Mouse (Mus musculus): ENCODE measurements at regions not wholly inside any gene's neighbourhood (a gene's known extent, or its start where the extent isn't known, plus 50 kb on each side); places are given as distances from the start of the nearest gene placed in this dataset.

- H3K9me3 ChIP-seq (ENCODE audit: low read length): no peaks in the 10 kb centered on the region
- 72% methylated on average over 2 of the region's 2 CpGs for WGBS
- H3K9ac ChIP-seq (replicated peaks; ENCODE audit: low read length): no peak overlapping the region
- no peaks in the 10 kb centered on the region for H3K27me3 ChIP-seq (ENCODE audit: insufficient read depth, low read length)
- no peak overlapping the region for H3K4me2 ChIP-seq (replicated peaks; ENCODE audit: low read depth, low read length)
- H3K27ac ChIP-seq (ENCODE audit: low read length): no peak overlapping the region
- H3K4me3 ChIP-seq (ENCODE audit: low read length): no peak overlapping the region
- ATAC-seq (ENCODE audit: low FRiP score, low TSS enrichment): 0 out of 2 replicates have a peak, but pooled peaks have one; percentile 51
- no peaks in the 10 kb centered on the region for H3K4me1 ChIP-seq (ENCODE audit: insufficient read depth, low read length)
- no peaks in the 10 kb centered on the region for H3K36me3 ChIP-seq (ENCODE audit: insufficient read depth, low read length)
Measured at GRCm38 (mm10) chr5:43056486-43056885, 176.5 kb upstream of the Cpeb2 start.

GRCm38 (mm10) chr5:43061243-43061642 lies 171.7 kb upstream of the Cpeb2 start:
- 83% methylated on average over 1 of the region's 2 CpGs for WGBS
- ATAC-seq (ENCODE audit: low FRiP score, low TSS enrichment): no peak
- no peaks in the 10 kb centered on the region for H3K36me3 ChIP-seq (ENCODE audit: insufficient read depth, low read length)
- no peaks in the 10 kb centered on the region for H3K9me3 ChIP-seq (ENCODE audit: low read length)
- H3K27me3 ChIP-seq (ENCODE audit: insufficient read depth, low read length): no peaks in the 10 kb centered on the region
- H3K4me2 ChIP-seq (replicated peaks; ENCODE audit: low read depth, low read length): no peak overlapping the region
- no peak overlapping the region for H3K27ac ChIP-seq (ENCODE audit: low read length)
- H3K9ac ChIP-seq (replicated peaks; ENCODE audit: low read length): no peak overlapping the region
- H3K4me3 ChIP-seq (ENCODE audit: low read length): no peak overlapping the region
- H3K4me1 ChIP-seq (ENCODE audit: insufficient read depth, low read length): no peaks in the 10 kb centered on the region

GRCm38 (mm10) chr5:43061797-43062391 lies 171.1 kb upstream of the Cpeb2 start:
- H3K4me1 ChIP-seq (ENCODE audit: insufficient read depth, low read length): no peaks in the 10 kb centered on the region
- no peak overlapping the region for H3K27ac ChIP-seq (ENCODE audit: low read length)
- no peak overlapping the region for H3K4me2 ChIP-seq (replicated peaks; ENCODE audit: low read depth, low read length)
- no peaks in the 10 kb centered on the region for H3K9me3 ChIP-seq (ENCODE audit: low read length)
- no peaks in the 10 kb centered on the region for H3K36me3 ChIP-seq (ENCODE audit: insufficient read depth, low read length)
- no peak for ATAC-seq (ENCODE audit: low FRiP score, low TSS enrichment)
- no peaks in the 10 kb centered on the region for H3K27me3 ChIP-seq (ENCODE audit: insufficient read depth, low read length)
- H3K4me3 ChIP-seq (ENCODE audit: low read length): no peak overlapping the region
- H3K9ac ChIP-seq (replicated peaks; ENCODE audit: low read length): no peak overlapping the region
- WGBS: 52% methylated on average over 1 of the region's 1 CpGs

- Histone ChIP-seq H3K9me3 (ENCODE audit: low read length) (no peaks in the 10 kb centered on the region), H3K27me3 (ENCODE audit: insufficient read depth, low read length) (no peaks in the 10 kb centered on the region), H3K4me2 (replicated peaks; ENCODE audit: low read depth, low read length) (no peak overlapping the region), H3K9ac (replicated peaks; ENCODE audit: low read length) (no peak overlapping the region), H3K27ac (ENCODE audit: low read length) (no peak overlapping the region), H3K4me3 (ENCODE audit: low read length) (no peak overlapping the region), H3K4me1 (ENCODE audit: insufficient read depth, low read length) (no peaks in the 10 kb centered on the region), H3K36me3 (ENCODE audit: insufficient read depth, low read length) (no peaks in the 10 kb centered on the region)
- no peak for ATAC-seq (ENCODE audit: low FRiP score, low TSS enrichment)
- 83% methylated on average over 1 of the region's 1 CpGs for whole genome bisulfite sequencing
Measured at GRCm38 (mm10) chr5:43062499-43062898, 170.5 kb upstream of the Cpeb2 start.

DNA sequence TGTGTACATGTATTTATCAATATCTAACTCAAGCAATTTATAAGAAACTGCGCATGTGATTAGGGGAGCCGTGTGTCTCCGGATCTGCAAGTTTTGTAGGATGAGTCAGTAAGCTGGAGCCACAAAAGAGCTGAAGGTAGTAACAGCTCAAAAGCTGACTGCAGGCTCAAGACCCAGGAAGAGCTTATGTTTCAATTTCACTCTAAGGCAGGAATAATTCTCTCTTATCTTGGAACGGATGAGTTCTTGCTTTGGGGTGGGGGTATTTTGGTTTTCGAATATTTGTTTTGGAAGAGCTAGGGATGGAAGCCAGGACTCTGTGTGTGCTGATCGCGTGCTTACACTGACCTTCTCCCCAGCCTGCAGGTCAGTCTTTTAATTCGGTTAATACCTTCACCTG lies 169.6 kb upstream of the Cpeb2 start:
- WGBS: 82% methylated on average over 8 of the region's 8 CpGs
- no peaks in the 10 kb centered on the region for H3K9me3 ChIP-seq (ENCODE audit: low read length)
- no peaks in the 10 kb centered on the region for H3K4me1 ChIP-seq (ENCODE audit: insufficient read depth, low read length)
- no peaks in the 10 kb centered on the region for H3K36me3 ChIP-seq (ENCODE audit: insufficient read depth, low read length)
- no peak overlapping the region for H3K9ac ChIP-seq (replicated peaks; ENCODE audit: low read length)
- no peak overlapping the region for H3K27ac ChIP-seq (ENCODE audit: low read length)
- H3K4me3 ChIP-seq (ENCODE audit: low read length): no peak overlapping the region
- no peak overlapping the region for H3K4me2 ChIP-seq (replicated peaks; ENCODE audit: low read depth, low read length)
- no peaks in the 10 kb centered on the region for H3K27me3 ChIP-seq (ENCODE audit: insufficient read depth, low read length)
- no peak for ATAC-seq (ENCODE audit: low FRiP score, low TSS enrichment)

GRCm38 (mm10) chr5:43071541-43071940 lies 161.4 kb upstream of the Cpeb2 start:
- H3K9me3 ChIP-seq (ENCODE audit: low read length): no peaks in the 10 kb centered on the region
- no peak overlapping the region for H3K4me2 ChIP-seq (replicated peaks; ENCODE audit: low read depth, low read length)
- no peaks in the 10 kb centered on the region for H3K4me1 ChIP-seq (ENCODE audit: insufficient read depth, low read length)
- H3K4me3 ChIP-seq (ENCODE audit: low read length): no peak overlapping the region
- no peak overlapping the region for H3K9ac ChIP-seq (replicated peaks; ENCODE audit: low read length)
- H3K27ac ChIP-seq (ENCODE audit: low read length): no peak overlapping the region
- ATAC-seq (ENCODE audit: low FRiP score, low TSS enrichment): no peak
- no peaks in the 10 kb centered on the region for H3K36me3 ChIP-seq (ENCODE audit: insufficient read depth, low read length)
- no peaks in the 10 kb centered on the region for H3K27me3 ChIP-seq (ENCODE audit: insufficient read depth, low read length)
- whole genome bisulfite sequencing: 92% methylated on average over 3 of the region's 3 CpGs

DNA sequence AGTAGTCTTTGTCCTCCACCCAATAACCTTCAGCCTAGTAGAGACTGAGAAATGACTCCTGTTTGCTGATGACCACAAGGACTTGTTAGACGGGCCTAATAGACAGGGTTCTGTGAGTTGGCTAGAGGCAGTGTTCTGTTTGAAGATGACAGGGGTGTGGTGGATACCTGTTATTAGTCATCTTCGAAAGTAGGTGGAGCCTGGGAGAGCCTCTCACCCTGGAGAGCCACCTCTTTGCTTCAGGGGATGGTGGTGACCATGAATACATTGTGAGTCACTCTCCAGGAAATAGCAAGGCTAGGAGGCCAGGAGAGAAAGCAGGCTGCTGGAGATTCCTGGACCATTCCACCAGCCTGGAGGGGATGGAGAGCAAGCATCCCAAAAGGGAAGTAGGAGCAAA lies 160.6 kb upstream of the Cpeb2 start:
- H3K9me3 ChIP-seq (ENCODE audit: low read length): no peaks in the 10 kb centered on the region
- no peak overlapping the region for H3K9ac ChIP-seq (replicated peaks; ENCODE audit: low read length)
- WGBS: 88% methylated on average over 2 of the region's 2 CpGs
- H3K4me1 ChIP-seq (ENCODE audit: insufficient read depth, low read length): no peaks in the 10 kb centered on the region
- no peaks in the 10 kb centered on the region for H3K27me3 ChIP-seq (ENCODE audit: insufficient read depth, low read length)
- no peak overlapping the region for H3K27ac ChIP-seq (ENCODE audit: low read length)
- H3K4me3 ChIP-seq (ENCODE audit: low read length): no peak overlapping the region
- no peak for ATAC-seq (ENCODE audit: low FRiP score, low TSS enrichment)
- H3K36me3 ChIP-seq (ENCODE audit: insufficient read depth, low read length): no peaks in the 10 kb centered on the region
- no peak overlapping the region for H3K4me2 ChIP-seq (replicated peaks; ENCODE audit: low read depth, low read length)

DNA sequence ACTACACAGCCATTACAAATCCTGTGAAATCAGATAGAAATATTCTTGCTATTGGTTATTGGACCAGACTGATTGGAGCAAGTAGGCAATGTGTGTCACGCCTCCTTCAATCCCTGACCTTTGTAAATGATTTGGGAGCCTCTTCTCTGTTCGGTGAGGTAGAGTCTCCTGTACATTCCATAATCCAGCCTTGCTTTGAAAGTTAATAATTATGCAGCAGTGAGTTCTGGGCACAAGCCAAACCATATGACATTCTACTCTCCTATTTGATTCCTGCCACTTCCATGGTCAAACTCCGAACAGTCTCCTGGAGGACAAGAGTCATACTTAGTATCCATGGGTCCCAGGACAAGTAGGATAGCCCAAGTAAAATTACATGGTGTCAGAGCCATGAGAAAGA lies 158.4 kb upstream of the Cpeb2 start:
- no peaks in the 10 kb centered on the region for H3K4me1 ChIP-seq (ENCODE audit: insufficient read depth, low read length)
- H3K9ac ChIP-seq (replicated peaks; ENCODE audit: low read length): no peak overlapping the region
- no peak overlapping the region for H3K4me2 ChIP-seq (replicated peaks; ENCODE audit: low read depth, low read length)
- H3K4me3 ChIP-seq (ENCODE audit: low read length): no peak overlapping the region
- ATAC-seq (ENCODE audit: low FRiP score, low TSS enrichment): peak; percentile 67
- no peaks in the 10 kb centered on the region for H3K27me3 ChIP-seq (ENCODE audit: insufficient read depth, low read length)
- H3K36me3 ChIP-seq (ENCODE audit: insufficient read depth, low read length): no peaks in the 10 kb centered on the region
- H3K27ac ChIP-seq (ENCODE audit: low read length): no peak overlapping the region
- 75% methylated on average over 3 of the region's 3 CpGs for WGBS
- H3K9me3 ChIP-seq (ENCODE audit: low read length): no peaks in the 10 kb centered on the region

GRCm38 (mm10) chr5:43080252-43080651 lies 152.7 kb upstream of the Cpeb2 start:
- H3K36me3 ChIP-seq (ENCODE audit: insufficient read depth, low read length): no peaks in the 10 kb centered on the region
- no peaks in the 10 kb centered on the region for H3K27me3 ChIP-seq (ENCODE audit: insufficient read depth, low read length)
- no peak overlapping the region for H3K9ac ChIP-seq (replicated peaks; ENCODE audit: low read length)
- ATAC-seq (ENCODE audit: low FRiP score, low TSS enrichment): no peak
- H3K9me3 ChIP-seq (ENCODE audit: low read length): no peaks in the 10 kb centered on the region
- H3K27ac ChIP-seq (ENCODE audit: low read length): no peak overlapping the region
- no peak overlapping the region for H3K4me3 ChIP-seq (ENCODE audit: low read length)
- 86% methylated on average over 1 of the region's 1 CpGs for WGBS
- no peak overlapping the region for H3K4me2 ChIP-seq (replicated peaks; ENCODE audit: low read depth, low read length)
- H3K4me1 ChIP-seq (ENCODE audit: insufficient read depth, low read length): no peaks in the 10 kb centered on the region

GRCm38 (mm10) chr5:43081561-43082534 lies 151.1 kb upstream of the Cpeb2 start:
- 48% methylated on average over 11 of the region's 11 CpGs for WGBS
- H3K4me2 ChIP-seq (replicated peaks; ENCODE audit: low read depth, low read length): no peak overlapping the region
- H3K9me3 ChIP-seq (ENCODE audit: low read length): no peaks in the 10 kb centered on the region
- H3K36me3 ChIP-seq (ENCODE audit: insufficient read depth, low read length): no peaks in the 10 kb centered on the region
- ATAC-seq (ENCODE audit: low FRiP score, low TSS enrichment): no peak
- H3K27ac ChIP-seq (ENCODE audit: low read length): no peak overlapping the region
- no peaks in the 10 kb centered on the region for H3K4me1 ChIP-seq (ENCODE audit: insufficient read depth, low read length)
- no peak overlapping the region for H3K9ac ChIP-seq (replicated peaks; ENCODE audit: low read length)
- H3K27me3 ChIP-seq (ENCODE audit: insufficient read depth, low read length): no peaks in the 10 kb centered on the region
- no peak overlapping the region for H3K4me3 ChIP-seq (ENCODE audit: low read length)
